Mouse (Mus musculus) naive thymus-derived CD4-positive, alpha-beta T cell, adult 2 months (primary cell): ENCODE data around the gene Gm12355.
A peak's percentile ranks its signal among the peaks of the same experiment; 100 is the strongest.

Experiments used
- DNase-seq: peaks from one replicate; pipeline ENCODE4 v3.0.0-alpha.2; 2011; ENCODE audit warnings: low read depth

Gene Gm12355

DNA sequence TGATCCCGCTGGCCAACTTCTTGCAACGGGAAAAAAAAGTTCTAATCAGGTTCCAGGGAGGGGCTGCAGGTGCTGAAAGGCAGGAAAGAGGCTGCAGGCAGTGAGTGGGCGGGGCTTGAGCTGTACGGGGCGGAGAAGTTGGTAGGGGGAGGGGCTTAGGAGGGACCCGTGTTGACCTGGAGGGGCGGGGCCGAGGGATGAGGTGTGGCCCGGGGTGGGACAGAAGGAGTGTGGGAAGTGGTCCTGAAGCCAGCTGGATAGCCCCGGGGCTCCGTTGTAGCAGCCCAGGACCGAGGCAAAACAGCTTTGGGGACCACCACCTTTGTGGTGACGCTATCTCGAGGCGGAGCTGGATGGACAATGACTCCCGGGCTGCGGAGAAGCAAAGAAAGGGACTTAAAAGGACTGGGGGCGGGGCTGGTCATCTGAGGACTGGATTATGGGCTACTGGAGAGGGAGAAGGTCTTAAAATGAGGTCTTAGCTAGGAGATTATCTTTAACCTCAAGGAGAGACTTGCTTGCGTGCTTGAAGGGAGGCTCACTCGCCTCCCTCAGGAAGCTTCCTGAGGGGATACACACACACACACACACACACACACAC is 23.3 kb downstream of the Gm12355 start:
- DNase-seq: peak; percentile 40

DNA sequence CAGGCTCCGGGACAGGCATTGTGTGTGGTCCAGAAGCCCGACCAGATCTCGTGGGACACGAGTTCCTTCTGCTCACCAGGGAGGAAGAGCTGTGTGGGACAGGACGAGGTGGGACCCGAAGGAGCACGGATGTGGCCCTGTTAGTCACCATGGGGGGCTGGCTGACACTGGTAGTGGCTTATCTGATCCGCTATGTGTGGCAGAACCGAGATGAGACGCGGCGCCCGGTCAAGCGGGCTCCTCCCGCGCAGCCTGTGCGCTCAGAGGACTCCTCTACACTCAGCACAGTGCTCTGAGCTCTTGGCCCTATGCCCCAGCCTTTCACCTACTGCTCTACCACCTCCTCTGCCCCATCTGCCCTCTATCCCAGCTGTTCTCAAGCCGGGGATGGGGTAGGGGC is 26.2 kb downstream of the Gm12355 start:
- no peak for DNase-seq

DNA sequence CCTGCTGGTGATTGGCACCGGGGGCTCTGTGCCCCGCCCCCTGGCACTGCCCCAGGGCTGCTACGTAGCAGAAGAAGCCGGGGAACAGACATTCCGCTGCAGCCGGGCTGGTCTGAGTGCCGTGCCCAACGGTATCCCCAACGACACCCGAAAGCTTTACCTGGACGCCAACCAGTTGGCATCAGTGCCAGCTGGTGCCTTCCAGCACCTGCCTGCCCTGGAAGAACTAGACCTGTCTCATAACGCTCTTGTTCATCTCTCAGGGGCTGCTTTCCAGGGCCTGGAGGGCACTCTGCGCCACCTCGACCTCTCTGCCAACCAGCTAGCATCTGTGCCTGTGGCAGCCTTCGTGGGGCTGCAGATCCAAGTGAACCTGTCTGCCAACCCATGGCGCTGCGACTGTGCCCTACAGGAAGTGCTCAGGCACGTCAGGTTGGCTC is 26.6 kb downstream of the Gm12355 start:
- DNase-seq: no peak

GRCm38 (mm10) chr11:98597991-98598390 is 27.5 kb downstream of the Gm12355 start, which contains the start of gene Lrrc3c:
Gene Lrrc3c, plus strand, starts transcription at chr11:98598291.
- DNase-seq: no peak

- peak; percentile 94 for DNase-seq
These were observed 28.1 kb downstream of the Gm12355 start for GRCm38 (mm10) chr11:98597363-98597762.

GRCm38 (mm10) chr11:98595955-98596354 is 29.5 kb downstream of the Gm12355 start:
- no peak for DNase-seq

- DNase-seq: no peak
These were observed 30.0 kb downstream of the Gm12355 start for GRCm38 (mm10) chr11:98595473-98595872.

- DNase-seq: peak; percentile 55
These were observed 30.4 kb downstream of the Gm12355 start for GRCm38 (mm10) chr11:98595021-98595420.

DNA sequence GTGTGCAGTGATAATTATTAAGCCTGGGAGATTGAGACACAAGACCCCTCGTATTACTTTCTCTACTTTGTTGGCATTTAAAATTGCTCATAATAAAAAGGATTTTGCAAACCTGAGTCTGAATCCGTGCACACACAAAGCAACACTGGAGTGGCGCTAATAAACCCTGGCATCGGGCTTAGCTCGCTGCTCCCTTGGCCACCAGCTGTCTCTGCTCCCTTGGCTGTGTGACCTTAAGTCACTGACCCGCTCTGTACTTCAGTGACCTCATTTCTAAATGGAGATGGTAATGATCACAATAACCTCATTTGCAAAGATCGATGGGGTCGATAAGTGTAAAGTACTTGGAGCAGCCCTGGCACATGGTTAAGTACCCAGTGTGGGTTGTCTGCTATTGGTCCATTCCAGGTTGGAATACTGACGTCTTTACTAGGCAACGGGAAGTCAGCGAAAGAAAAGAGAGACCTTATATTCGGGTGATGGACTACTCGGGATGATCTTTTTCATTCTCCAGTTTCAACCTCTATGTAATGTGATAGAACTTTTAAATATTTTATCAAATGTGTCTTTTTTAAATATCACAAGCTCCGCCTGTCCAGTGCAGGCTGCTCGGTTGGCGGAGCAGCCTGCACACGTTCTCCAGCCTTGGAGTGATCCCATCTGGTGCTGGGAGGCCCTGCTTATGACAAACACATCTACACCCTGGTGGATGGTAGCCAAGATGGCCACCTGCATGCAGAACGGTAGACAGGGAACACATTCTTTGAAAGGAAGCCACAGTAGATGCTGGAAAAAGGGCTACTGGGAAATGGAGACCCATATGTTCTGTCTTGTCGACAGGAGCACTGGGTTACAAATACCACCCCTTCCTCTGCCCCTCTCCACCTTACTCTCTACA is 34.7 kb downstream of the Gm12355 start:
- no peak for DNase-seq

DNA sequence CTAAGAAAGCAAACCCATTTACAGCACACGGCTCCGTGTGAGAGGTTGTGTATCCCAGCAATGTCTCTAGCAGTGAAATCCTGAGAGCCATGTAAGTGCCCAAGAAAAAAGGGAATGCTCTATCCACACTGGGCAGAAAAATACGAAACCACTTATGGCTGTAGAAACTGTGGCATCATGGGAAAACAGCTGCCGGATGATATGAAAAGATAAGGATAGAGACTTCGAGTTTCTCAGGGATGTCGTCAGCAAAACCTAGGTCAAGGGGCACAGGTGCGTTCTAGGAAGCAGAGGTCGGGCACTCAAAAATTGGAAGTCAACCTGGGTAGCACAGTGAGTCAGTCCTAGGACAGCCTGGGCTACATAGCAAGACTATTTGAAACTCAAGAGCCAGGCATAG is 36.2 kb downstream of the Gm12355 start:
- DNase-seq: no peak

- DNase-seq: no peak
These were observed 36.6 kb downstream of the Gm12355 start for GRCm38 (mm10) chr11:98588833-98589281.

- DNase-seq: peak; percentile 79
These were observed 37.5 kb downstream of the Gm12355 start for GRCm38 (mm10) chr11:98587684-98588546.

GRCm38 (mm10) chr11:98586892-98587563 is 38.4 kb downstream of the Gm12355 start, which contains the start of gene Ormdl3:
Gene Ormdl3, minus strand, starts transcription at chr11:98587368.
- DNase-seq: peak; percentile 95

DNA sequence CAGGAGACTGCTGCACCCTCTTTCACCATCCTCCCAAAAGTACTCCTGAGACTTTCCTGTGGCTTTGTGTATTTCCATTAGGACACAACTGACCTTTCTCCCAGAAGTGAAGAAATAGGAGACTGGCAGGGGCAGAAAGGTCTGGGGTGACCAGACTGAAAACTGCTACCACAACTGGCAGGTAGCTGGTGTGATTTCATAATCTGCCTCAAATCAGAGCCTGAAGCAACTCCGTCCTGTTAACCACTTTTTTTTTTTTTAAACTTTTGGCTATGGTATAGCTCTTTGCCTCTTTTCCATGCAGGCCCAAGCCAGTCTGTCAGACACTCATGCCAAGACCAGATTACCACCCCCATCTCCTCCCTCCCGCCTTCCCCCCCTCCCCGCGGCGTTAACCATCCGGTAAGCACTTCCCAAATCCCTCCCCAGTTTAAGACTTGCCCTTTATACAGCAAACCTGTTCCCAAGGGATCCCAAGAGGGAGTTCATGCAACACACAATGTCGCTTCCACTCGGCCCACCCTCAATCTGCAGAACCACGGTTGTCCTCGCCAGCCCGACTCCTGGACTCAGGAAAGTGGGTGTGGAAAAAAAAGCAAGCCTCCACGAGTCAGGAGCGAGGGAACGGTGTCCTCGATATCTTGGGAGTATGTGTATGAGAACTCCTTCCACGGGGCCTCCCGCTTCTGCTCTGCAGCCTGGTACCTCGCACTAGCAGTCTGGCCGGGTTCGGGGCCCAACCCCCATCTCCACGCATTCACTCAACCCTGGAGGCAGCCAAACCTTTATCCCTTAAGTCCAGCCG is 39.2 kb downstream of the Gm12355 start:
- peak; percentile 45 for DNase-seq

- no peak for DNase-seq
These were observed 40.8 kb downstream of the Gm12355 start for GRCm38 (mm10) chr11:98584629-98585177.

GRCm38 (mm10) chr11:98584146-98584545 is 41.3 kb downstream of the Gm12355 start:
- no peak for DNase-seq

DNA sequence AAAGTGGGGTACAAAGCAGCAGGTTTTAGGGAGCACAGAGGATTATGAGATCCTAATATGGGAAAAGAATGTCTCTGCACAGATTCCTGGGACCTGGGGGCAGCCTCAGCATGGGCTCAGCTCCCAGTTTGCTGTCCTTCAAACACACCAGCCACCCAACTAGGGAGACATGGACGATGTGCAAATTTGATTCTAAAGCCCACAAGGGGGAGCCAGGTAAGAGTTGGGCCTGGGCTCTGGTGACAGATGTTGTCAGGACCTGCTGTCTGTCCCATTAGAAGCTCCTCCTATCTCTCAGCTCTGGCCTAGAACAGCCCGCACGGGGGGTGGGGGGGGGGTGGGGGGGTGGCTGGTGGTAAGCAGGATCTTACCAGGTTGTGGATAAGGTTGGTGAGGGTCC is 41.9 kb downstream of the Gm12355 start:
- no peak for DNase-seq

- no peak for DNase-seq
These were observed 42.3 kb downstream of the Gm12355 start for GRCm38 (mm10) chr11:98583265-98583552.

DNA sequence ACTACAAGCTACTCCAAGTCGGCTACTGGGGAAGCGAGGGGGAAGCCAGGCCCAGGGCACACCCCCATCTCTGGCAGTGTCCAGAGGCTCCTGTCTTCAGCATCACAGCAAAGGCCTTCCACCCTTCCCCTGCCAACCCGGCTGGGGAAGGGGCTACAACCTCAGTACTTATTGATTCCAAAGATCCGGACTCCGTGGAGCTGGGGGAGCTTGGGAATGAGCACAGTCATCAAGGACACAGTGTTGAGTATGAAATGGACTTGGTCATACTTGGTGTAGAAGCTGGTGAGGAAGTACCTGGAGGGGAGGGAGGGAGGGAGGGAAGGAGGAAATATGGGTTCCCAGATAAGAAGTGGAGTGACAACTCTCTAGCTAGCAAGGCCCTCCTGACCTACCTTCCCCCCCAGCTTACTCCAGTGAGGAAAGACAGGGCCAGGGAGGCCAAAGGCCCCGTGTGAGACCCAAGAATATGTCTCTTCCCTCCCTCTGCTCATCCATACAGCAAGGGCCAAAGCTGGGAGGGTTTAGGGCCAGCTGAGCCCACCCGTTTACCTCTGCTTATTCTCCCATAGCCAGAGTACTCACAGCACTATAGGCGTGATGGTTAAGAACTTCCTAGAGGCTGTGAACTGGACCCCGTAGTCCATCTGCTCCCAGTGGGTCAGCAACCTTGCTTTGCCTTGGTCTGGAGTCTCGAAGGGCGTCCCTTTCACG is 42.8 kb downstream of the Gm12355 start:
- DNase-seq: no peak

DNA sequence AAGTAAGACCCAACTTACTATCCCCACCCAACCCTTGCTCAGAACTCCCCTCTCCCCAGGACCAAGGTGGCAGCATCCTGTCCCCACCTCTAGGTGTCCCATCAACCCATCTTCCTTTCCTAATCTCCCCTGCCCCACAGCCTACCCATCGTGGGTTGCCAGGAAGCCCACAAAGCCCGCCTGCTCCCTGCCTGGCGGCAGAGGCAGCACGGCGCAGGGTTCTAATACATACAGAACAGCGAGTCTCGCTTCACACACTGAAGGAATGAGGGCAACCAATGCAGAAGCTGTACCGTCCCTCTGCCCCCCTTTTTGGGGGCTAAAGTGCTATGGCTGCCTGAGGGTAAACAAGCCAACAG is 43.5 kb downstream of the Gm12355 start:
- no peak for DNase-seq
